In genomic region chrX:106048191-106048590, GRCm38 (mm10) we compare ENCODE assay signal across 17 mouse cellular contexts. TPM values are rescaled to one million over a fixed set of nuclear protein-coding genes. Genes with fewer than 3 reads are reported as not detected.
DNase-seq lines count a peak whose midpoint lies in the region; ATAC-seq and TF ChIP-seq lines count a peak whose summit lies in the region.
"Had no signal": no experiment of that assay in that cellular context is flagged by ENCODE, and none has a peak within 500 bp of the region (broad histone marks: within the 10 kb centered on the region; RNA-seq: fewer than 3 reads in every experiment).

No protein-coding gene starts in this region.

- H3K27me3 ChIP-seq in embryonic facial prominence, embryonic 14.5 days (replicated peaks; ENCODE audit: control insufficient read depth, insufficient read depth, low read length), result no peaks in the 10 kb centered on the region; the same call in 1 of the 2 replicates
- H3K27me3 ChIP-seq in embryonic facial prominence, embryonic 10.5 days (replicated peaks; ENCODE audit: low read depth, poor library complexity, severe bottlenecking), result peaks cover 54% of the 10 kb centered on the region
- H3K27me3 ChIP-seq in lung, embryonic 14.5 days (ENCODE audit: insufficient read depth, low read length), result no peaks in the 10 kb centered on the region
- no peaks in the 10 kb centered on the region for H3K27me3 ChIP-seq in stomach, postnatal 0 days (ENCODE audit: control insufficient read depth, insufficient read depth, low read length)
- no peaks in the 10 kb centered on the region for H3K27me3 ChIP-seq in intestine, embryonic 15.5 days (replicated peaks)

- no peaks in the 10 kb centered on the region for H3K36me3 ChIP-seq in embryonic facial prominence, embryonic 14.5 days (ENCODE audit: control insufficient read depth, insufficient read depth, low read length)
- no peaks in the 10 kb centered on the region for H3K36me3 ChIP-seq in embryonic facial prominence, embryonic 10.5 days (replicated peaks)
- H3K36me3 ChIP-seq in lung, embryonic 14.5 days (ENCODE audit: insufficient read depth), result no peaks in the 10 kb centered on the region
- no peaks in the 10 kb centered on the region for H3K36me3 ChIP-seq in stomach, postnatal 0 days (ENCODE audit: control insufficient read depth, insufficient read depth, low read length)
- H3K36me3 ChIP-seq in intestine, embryonic 15.5 days, result no peaks in the 10 kb centered on the region
- H3K36me3 ChIP-seq: midbrain, embryonic 12.5 days had no signal

- no peak overlapping the region for H3K9ac ChIP-seq in embryonic facial prominence, embryonic 14.5 days (ENCODE audit: low read depth, low read length)
- H3K9ac ChIP-seq in lung, embryonic 14.5 days, result no peak overlapping the region
- H3K9ac ChIP-seq in stomach, postnatal 0 days (ENCODE audit: low read length), result no peak overlapping the region
- no peak overlapping the region for H3K9ac ChIP-seq in intestine, embryonic 15.5 days
- H3K9ac ChIP-seq: midbrain, embryonic 12.5 days had no signal

- WGBS in embryonic facial prominence, embryonic 14.5 days, result 54% methylated on average over 1 of the region's 1 CpGs
- WGBS in embryonic facial prominence, embryonic 10.5 days, result 81% methylated on average over 1 of the region's 1 CpGs
- 28% methylated on average over 1 of the region's 1 CpGs for WGBS in lung, embryonic 14.5 days
- 37% methylated on average over 1 of the region's 1 CpGs for WGBS in stomach, postnatal 0 days
- 31% methylated on average over 1 of the region's 1 CpGs for WGBS in intestine, embryonic 15.5 days

- H3K4me2 ChIP-seq in embryonic facial prominence, embryonic 14.5 days (ENCODE audit: low read depth, low read length), result no peak overlapping the region
- no peak overlapping the region for H3K4me2 ChIP-seq in lung, embryonic 14.5 days
- no peak overlapping the region for H3K4me2 ChIP-seq in stomach, postnatal 0 days (replicated peaks; ENCODE audit: low read depth)
- H3K4me2 ChIP-seq in intestine, embryonic 15.5 days (replicated peaks), result no peak overlapping the region
- H3K4me2 ChIP-seq: midbrain, embryonic 12.5 days had no signal

- no peak for TF ChIP-seq CTCF in lung, embryonic 14.5 days (IDR thresholded peaks at IDR 0.05; ENCODE audit: low read depth)
- no peak for TF ChIP-seq CTCF in stomach, postnatal 0 days (IDR thresholded peaks at IDR 0.05; ENCODE audit: low read depth)

- no peaks in the 10 kb centered on the region for H3K4me1 ChIP-seq in embryonic facial prominence, embryonic 14.5 days (ENCODE audit: control insufficient read depth, insufficient read depth, low read length)
- H3K4me1 ChIP-seq in embryonic facial prominence, embryonic 10.5 days, result peaks cover 18% of the 10 kb centered on the region
- H3K4me1 ChIP-seq in lung, embryonic 14.5 days (ENCODE audit: insufficient read depth), result no peaks in the 10 kb centered on the region
- no peaks in the 10 kb centered on the region; the same call in 1 of the 2 replicates for H3K4me1 ChIP-seq in stomach, postnatal 0 days (replicated peaks; ENCODE audit: control insufficient read depth, insufficient read depth)
- 0 out of 2 replicates have a peak, but pooled peaks cover 4% of the 10 kb centered on the region for H3K4me1 ChIP-seq in intestine, embryonic 15.5 days (replicated peaks)
- H3K4me1 ChIP-seq: midbrain, embryonic 12.5 days had no signal

- DNase-seq in embryonic facial prominence, embryonic 14.5 days (ENCODE audit: low spot score), result peak; percentile 16
- DNase-seq in embryonic facial prominence, embryonic 10.5 days (ENCODE audit: low spot score), result no peak
- peak; percentile 75 for DNase-seq in lung, embryonic 14.5 days
- DNase-seq in lung, adult 18-20 months, result no peak
- DNase-seq in kidney, postnatal 14 days, result peak; percentile 19
- DNase-seq in stomach, postnatal 0 days (ENCODE audit: low spot score), result no peak
- DNase-seq in left cerebral cortex, adult 9 months (ENCODE audit: low spot score in 2 of 2), result no peak
- DNase-seq: cerebellum, adult 11 months; cerebellum, postnatal 25 days; gastrocnemius, postnatal 10 days; heart, postnatal 14 days; liver had no signal

- no peak overlapping the region for H3K4me3 ChIP-seq in embryonic facial prominence, embryonic 14.5 days (ENCODE audit: low read depth, low read length)
- no peak overlapping the region for H3K4me3 ChIP-seq in embryonic facial prominence, embryonic 10.5 days
- no peak overlapping the region for H3K4me3 ChIP-seq in lung, embryonic 14.5 days (ENCODE audit: low read depth, low read length)
- no peak overlapping the region for H3K4me3 ChIP-seq in stomach, postnatal 0 days (ENCODE audit: low read depth, low read length)
- H3K4me3 ChIP-seq in intestine, embryonic 15.5 days (replicated peaks), result no peak overlapping the region
- H3K4me3 ChIP-seq: midbrain, embryonic 12.5 days; myocyte had no signal

- no peak for TF ChIP-seq EP300 in stomach, postnatal 0 days (optimal IDR thresholded peaks at IDR 0.05)

- no peak for ATAC-seq in embryonic facial prominence, embryonic 14.5 days (ENCODE audit: low read depth)
- ATAC-seq in lung, embryonic 14.5 days (ENCODE audit: insufficient read depth), result peak; percentile 59
- peak; percentile 49; the same call in 1 of the 2 replicates for ATAC-seq in stomach, postnatal 0 days (ENCODE audit: low FRiP score, low TSS enrichment)
- no peak for ATAC-seq in intestine, embryonic 15.5 days
- ATAC-seq: forebrain, embryonic 14.5 days; hindbrain, postnatal 0 days had no signal

- no peaks in the 10 kb centered on the region for H3K9me3 ChIP-seq in embryonic facial prominence, embryonic 14.5 days (ENCODE audit: control insufficient read depth, low read length)
- H3K9me3 ChIP-seq in embryonic facial prominence, embryonic 10.5 days, result no peaks in the 10 kb centered on the region
- no peaks in the 10 kb centered on the region for H3K9me3 ChIP-seq in lung, embryonic 14.5 days (ENCODE audit: low read depth, low read length)
- no peaks in the 10 kb centered on the region for H3K9me3 ChIP-seq in stomach, postnatal 0 days (ENCODE audit: control insufficient read depth, low read length)
- no peaks in the 10 kb centered on the region for H3K9me3 ChIP-seq in intestine, embryonic 15.5 days
- H3K9me3 ChIP-seq: midbrain, embryonic 12.5 days had no signal

- H3K27ac ChIP-seq in embryonic facial prominence, embryonic 14.5 days (replicated peaks; ENCODE audit: low read depth, low read length), result no peak overlapping the region
- no peak overlapping the region for H3K27ac ChIP-seq in embryonic facial prominence, embryonic 10.5 days (replicated peaks)
- H3K27ac ChIP-seq in lung, embryonic 14.5 days (ENCODE audit: low read depth), result no peak overlapping the region
- no peak overlapping the region for H3K27ac ChIP-seq in stomach, postnatal 0 days (replicated peaks)
- no peak overlapping the region for H3K27ac ChIP-seq in intestine, embryonic 15.5 days
- H3K27ac ChIP-seq: hindbrain, postnatal 0 days; midbrain, embryonic 12.5 days had no signal

RNA-seq across cellular contexts. Expression of gene Atp7a, which starts 21.1 kb away (rescaled TPM):
- 28.4 and 32.1 TPM in 2 replicates for polyA plus RNA-seq in embryonic facial prominence, embryonic 14.5 days (2014; fragmentation: Nextera tagmentation; extraction: Ambion mirVana)
- 24.7 and 25.9 TPM in 2 replicates for polyA plus RNA-seq in embryonic facial prominence, embryonic 10.5 days (2016; fragmentation: Nextera tagmentation; extraction: Ambion mirVana)
- 34.4 TPM in 2 replicates for polyA plus RNA-seq in lung, embryonic 14.5 days (2014; fragmentation: Nextera tagmentation; extraction: Ambion mirVana)
- polyA plus RNA-seq in stomach, postnatal 0 days (2015; fragmentation: Nextera tagmentation; extraction: Ambion mirVana), result 11.4 and 11.6 TPM in 2 replicates
- 20.5 and 21.2 TPM in 2 replicates for polyA plus RNA-seq in intestine, embryonic 15.5 days (2015; fragmentation: Nextera tagmentation; extraction: Ambion mirVana)

RNA-seq across cellular contexts. Expression of gene Cox7b, which starts 32.7 kb away (rescaled TPM):
- 417 and 481 TPM in 2 replicates for polyA plus RNA-seq in embryonic facial prominence, embryonic 14.5 days (2014; fragmentation: Nextera tagmentation; extraction: Ambion mirVana)
- 346 and 350 TPM in 2 replicates for polyA plus RNA-seq in embryonic facial prominence, embryonic 10.5 days (2016; fragmentation: Nextera tagmentation; extraction: Ambion mirVana)
- polyA plus RNA-seq in lung, embryonic 14.5 days (2014; fragmentation: Nextera tagmentation; extraction: Ambion mirVana), result 327 and 365 TPM in 2 replicates
- 559 and 583 TPM in 2 replicates for polyA plus RNA-seq in stomach, postnatal 0 days (2015; fragmentation: Nextera tagmentation; extraction: Ambion mirVana)
- polyA plus RNA-seq in intestine, embryonic 15.5 days (2015; fragmentation: Nextera tagmentation; extraction: Ambion mirVana), result 527 and 534 TPM in 2 replicates

RNA-seq across cellular contexts. Expression of gene Magt1, which starts 36.5 kb away (rescaled TPM):
- 57.7 and 59.5 TPM in 2 replicates for polyA plus RNA-seq in embryonic facial prominence, embryonic 14.5 days (2014; fragmentation: Nextera tagmentation; extraction: Ambion mirVana)
- 47.9 and 49.8 TPM in 2 replicates for polyA plus RNA-seq in embryonic facial prominence, embryonic 10.5 days (2016; fragmentation: Nextera tagmentation; extraction: Ambion mirVana)
- 62.7 and 63.0 TPM in 2 replicates for polyA plus RNA-seq in lung, embryonic 14.5 days (2014; fragmentation: Nextera tagmentation; extraction: Ambion mirVana)
- 43.7 and 45.3 TPM in 2 replicates for polyA plus RNA-seq in stomach, postnatal 0 days (2015; fragmentation: Nextera tagmentation; extraction: Ambion mirVana)
- polyA plus RNA-seq in intestine, embryonic 15.5 days (2015; fragmentation: Nextera tagmentation; extraction: Ambion mirVana), result 78.8 and 81.5 TPM in 2 replicates

Comparison
In these comparisons a context has a peak if more than half of its experiments do, and no peak if none do; other contexts are left out.
1. DNase-seq: peak in embryonic facial prominence, embryonic 14.5 days (single experiment), lung, embryonic 14.5 days (single experiment) and kidney, postnatal 14 days (single experiment); none in embryonic facial prominence, embryonic 10.5 days (single experiment), lung, adult 18-20 months (0 of 2), stomach, postnatal 0 days (single experiment) and left cerebral cortex, adult 9 months (0 of 2).
2. ATAC-seq: peak in lung, embryonic 14.5 days (single experiment) and stomach, postnatal 0 days (single experiment); none in embryonic facial prominence, embryonic 14.5 days (single experiment) and intestine, embryonic 15.5 days (single experiment).